Mouse (Mus musculus): Measurements from ENCODE around the gene Rpl36al.
A peak's percentile ranks its signal among the peaks of the same experiment; 100 is the strongest.

DNA sequence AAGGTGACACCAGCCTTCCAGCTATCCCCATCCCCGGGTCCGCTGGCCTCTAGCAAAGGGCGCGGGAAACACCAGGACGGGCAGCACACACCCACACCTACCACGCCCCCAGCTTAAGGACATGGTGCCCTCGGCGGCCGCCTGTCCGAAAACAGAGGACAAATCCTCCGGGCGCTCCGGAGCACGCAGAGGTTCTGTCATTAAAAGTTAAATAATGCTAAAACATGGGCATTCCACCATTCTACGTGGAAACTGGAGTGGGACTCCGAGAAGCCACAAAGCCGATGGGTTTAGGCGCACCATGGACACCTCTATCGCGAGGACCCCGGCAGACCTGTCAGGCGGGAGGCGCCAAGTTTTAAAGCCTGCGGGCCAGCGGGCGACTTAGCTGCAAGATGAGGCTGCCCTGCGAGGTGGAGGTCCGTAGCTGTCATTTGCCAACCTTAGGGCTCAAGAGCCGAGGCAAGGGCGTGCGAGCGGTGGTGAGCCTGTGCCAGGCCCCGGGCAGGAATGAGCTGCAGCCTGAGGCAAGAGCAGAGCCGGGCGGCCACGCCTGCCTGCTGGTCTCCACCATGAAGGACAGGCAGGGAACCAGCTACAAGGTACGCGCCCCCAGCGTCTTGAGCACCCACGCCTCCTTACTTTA lies 15.3 kb downstream of the Rpl36al start, which contains the start of gene Lrr1:
- peak; percentile 94 for TF ChIP-seq EP300 (IDR thresholded peaks at IDR 0.05)
- TF ChIP-seq CTCF (IDR thresholded peaks at IDR 0.05), result no peak

All from lung, postnatal 0 days (tissue).